Mouse (Mus musculus): ENCODE measurements around the gene Dnajb6. TPM values are rescaled to one million over a fixed set of nuclear protein-coding genes. Genes with fewer than 3 reads are reported as not detected.

The Dnajb6 gene
- polyA plus RNA-seq, 1 experiment from 2014 or later, result 90.0 TPM

Other genes with a start within 250 kb of the Dnajb6 start
- 34.6 and 37.5 TPM in 2 replicates for gene Ube3c, start 166.4 kb upstream of the Dnajb6 start, polyA plus RNA-seq (2014; fragmentation: Nextera tagmentation; extraction: Ambion mirVana)
- not detected in 2 replicates for gene Gm5129, start 248 bp downstream of the Dnajb6 start, polyA plus RNA-seq (2014; fragmentation: Nextera tagmentation; extraction: Ambion mirVana)

Data from heart, embryonic 14.5 days (tissue).